Mouse (Mus musculus): Measurements from ENCODE around the gene Cbfa2t2. TPM values are rescaled to one million over a fixed set of nuclear protein-coding genes. Genes with fewer than 3 reads are reported as not detected.

Gene Cbfa2t2
- polyA plus RNA-seq, 1 experiment from 2014 or later, result 15.1 TPM

DNA sequence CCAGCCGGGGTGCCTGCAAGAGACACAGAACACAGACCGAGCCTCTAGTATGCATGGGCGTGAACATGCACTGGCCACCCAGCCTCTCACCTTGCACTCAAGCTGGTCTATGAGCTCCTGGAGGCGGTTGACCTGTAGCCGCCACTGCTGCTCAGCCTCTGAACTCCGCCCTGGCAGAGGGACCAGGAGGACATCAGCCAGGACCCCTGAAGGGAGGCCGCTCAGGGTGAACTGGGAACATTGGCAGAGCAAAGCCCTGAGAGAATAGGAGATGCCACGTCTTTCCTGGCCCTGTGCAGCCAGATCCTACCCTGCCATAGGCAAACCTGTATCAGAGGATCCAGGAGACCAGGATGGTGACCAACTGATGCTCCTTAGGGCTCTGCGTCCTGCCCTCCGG lies 110.4 kb downstream of the Cbfa2t2 start, which contains the start of gene 1700003F12Rik:
TSS of gene 1700003F12Rik (plus strand) at position 375 of the 400 bp plus-strand sequence.
- Histone ChIP-seq H3K27me3 (replicated peaks) (peaks cover 34% of the 10 kb centered on the region), H3K4me1 (peaks cover 15% of the 10 kb centered on the region), H3K9ac (no peak within 1 kb of the TSS), H3K36me3 (no peaks in the 10 kb centered on the region), H3K4me3 (no peak within 1 kb of the TSS), H3K27ac (no peak within 1 kb of the TSS), H3K4me2 (no peak within 1 kb of the TSS), H3K9me3 (replicated peaks) (no peaks in the 10 kb centered on the region)
- ATAC-seq, result no peak
- WGBS (ENCODE audit: insufficient replicate concordance), result 77% methylated on average over 10 of the region's 10 CpGs

DNA sequence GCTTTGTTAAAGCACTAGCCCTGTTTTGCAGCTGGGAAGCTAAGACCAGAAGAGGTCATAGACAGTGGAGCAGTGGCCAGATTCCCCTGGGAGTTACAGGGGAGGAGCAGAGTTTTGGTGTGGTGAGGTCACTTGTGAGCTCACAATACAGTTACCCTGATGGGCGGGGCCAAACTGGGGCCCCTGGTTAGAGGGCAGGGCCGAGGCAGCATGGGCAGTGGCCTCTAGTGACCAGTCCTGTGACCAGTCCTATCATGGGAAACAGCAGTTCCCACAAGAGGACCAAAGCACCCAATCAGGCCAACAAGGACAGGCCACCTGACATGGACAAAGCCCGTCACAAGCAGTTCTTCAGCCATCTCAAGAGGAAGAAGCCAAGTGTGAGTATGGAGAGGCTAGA lies 112.4 kb downstream of the Cbfa2t2 start:
- H3K27ac ChIP-seq, result no peak overlapping the region
- peak overlapping the region; percentile 74 for H3K4me2 ChIP-seq
- WGBS (ENCODE audit: insufficient replicate concordance), result 40% methylated on average over 3 of the region's 3 CpGs
- H3K36me3 ChIP-seq, result no peaks in the 10 kb centered on the region
- peak; percentile 40; the same call in 1 of the 2 replicates for ATAC-seq
- no peaks in the 10 kb centered on the region for H3K9me3 ChIP-seq (replicated peaks)
- H3K4me3 ChIP-seq, result no peak overlapping the region
- H3K27me3 ChIP-seq (replicated peaks), result peaks cover 48% of the 10 kb centered on the region
- peaks cover 28% of the 10 kb centered on the region for H3K4me1 ChIP-seq
- no peak overlapping the region for H3K9ac ChIP-seq

DNA sequence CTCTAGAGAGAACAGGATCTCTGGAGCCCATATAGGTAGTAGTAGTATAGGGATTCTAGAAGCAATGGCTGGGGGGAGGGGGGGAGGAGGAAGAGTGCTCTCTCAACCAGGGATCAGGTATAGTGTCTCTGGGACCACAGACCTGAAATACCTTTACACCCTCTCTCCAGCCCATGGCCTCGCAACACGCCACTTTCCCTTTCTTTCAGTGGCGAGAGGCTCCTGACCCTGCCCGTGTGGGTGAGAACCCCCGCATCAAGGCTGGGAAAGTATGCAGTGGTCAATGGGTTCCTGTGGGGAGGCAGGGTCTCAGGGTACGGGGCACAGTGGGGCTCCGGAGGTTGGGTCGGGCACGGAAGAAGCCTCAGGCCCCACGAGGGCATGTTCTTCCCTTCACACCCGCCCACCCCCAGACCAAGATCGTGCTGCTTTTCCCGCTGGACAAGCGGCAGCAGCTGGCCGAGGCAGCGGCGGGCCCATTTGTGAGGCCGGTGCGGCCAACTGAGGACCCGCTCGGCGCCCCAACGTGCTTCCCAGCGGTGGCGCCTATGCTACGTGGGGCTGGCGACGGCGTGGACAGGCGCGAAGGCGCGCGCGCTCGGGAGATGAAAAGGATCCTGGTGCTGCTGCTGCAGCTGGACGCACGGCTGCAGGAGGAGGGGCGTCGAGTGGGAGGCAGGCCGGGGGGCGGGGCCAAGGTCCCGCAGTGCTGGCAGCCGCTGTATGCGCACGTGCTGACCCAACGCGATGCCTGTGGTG lies 113.0 kb downstream of the Cbfa2t2 start:
- Histone ChIP-seq H3K4me3 (peak overlapping the region; percentile 44), H3K27me3 (replicated peaks) (peaks cover 48% of the 10 kb centered on the region), H3K9ac (peak overlapping the region; percentile 23; the same call in 1 of the 2 replicates), H3K27ac (no peak overlapping the region), H3K4me2 (peak overlapping the region; percentile 74), H3K36me3 (no peaks in the 10 kb centered on the region), H3K9me3 (replicated peaks) (no peaks in the 10 kb centered on the region), H3K4me1 (peaks cover 28% of the 10 kb centered on the region)
- 5% methylated on average over 48 of the region's 48 CpGs for WGBS (ENCODE audit: insufficient replicate concordance)
- peak; percentile 43 for ATAC-seq

DNA sequence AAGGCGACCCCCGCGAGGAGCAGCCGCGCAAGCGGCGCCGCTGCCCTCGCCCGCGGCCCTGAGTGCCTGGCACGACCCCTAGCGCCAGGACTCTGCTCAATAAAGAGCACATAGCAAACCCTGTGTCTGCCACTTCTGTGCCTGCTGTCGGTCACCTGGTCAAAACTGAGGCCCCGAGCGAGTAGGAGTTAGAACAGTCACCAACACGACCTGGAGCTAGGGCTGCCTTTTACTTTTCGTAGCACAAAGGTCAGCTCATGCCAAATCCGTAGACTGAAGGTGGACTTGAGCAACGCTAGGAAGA lies 113.6 kb downstream of the Cbfa2t2 start:
- ATAC-seq, result no peak
- H3K36me3 ChIP-seq, result no peaks in the 10 kb centered on the region
- H3K4me1 ChIP-seq, result peaks cover 28% of the 10 kb centered on the region
- WGBS (ENCODE audit: insufficient replicate concordance), result 12% methylated on average over 20 of the region's 20 CpGs
- peak overlapping the region; percentile 23; the same call in 1 of the 2 replicates for H3K9ac ChIP-seq
- H3K4me2 ChIP-seq, result peak overlapping the region; percentile 74
- peak overlapping the region; percentile 44 for H3K4me3 ChIP-seq
- H3K9me3 ChIP-seq (replicated peaks), result no peaks in the 10 kb centered on the region
- no peak overlapping the region for H3K27ac ChIP-seq
- H3K27me3 ChIP-seq (replicated peaks), result peaks cover 48% of the 10 kb centered on the region

DNA sequence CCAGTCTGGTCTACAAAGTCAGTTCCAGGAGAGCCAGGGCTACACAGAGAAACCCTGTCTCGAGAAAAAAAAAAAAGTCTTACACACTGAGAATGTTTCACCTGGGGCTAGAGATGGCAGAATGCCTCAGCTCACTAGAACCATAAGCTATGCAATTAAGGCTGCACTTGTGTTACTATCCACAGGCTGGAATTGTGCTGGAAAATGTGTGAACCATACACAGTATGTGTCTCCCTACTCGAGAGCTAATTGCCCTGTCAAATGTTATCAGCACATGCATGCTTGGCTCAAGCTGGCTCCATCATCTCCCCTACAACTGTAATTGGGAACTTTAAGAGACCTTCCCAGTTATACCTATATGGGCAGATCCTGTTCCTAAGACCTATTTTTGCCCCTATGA lies 114.7 kb downstream of the Cbfa2t2 start:
- H3K9ac ChIP-seq, result no peak overlapping the region
- H3K27ac ChIP-seq, result no peak overlapping the region
- no peaks in the 10 kb centered on the region for H3K9me3 ChIP-seq (replicated peaks)
- no peak for ATAC-seq
- H3K4me1 ChIP-seq, result peaks cover 28% of the 10 kb centered on the region
- 44% methylated on average over 2 of the region's 2 CpGs for WGBS (ENCODE audit: insufficient replicate concordance)
- H3K4me3 ChIP-seq, result no peak overlapping the region
- peaks cover 48% of the 10 kb centered on the region for H3K27me3 ChIP-seq (replicated peaks)
- H3K36me3 ChIP-seq, result no peaks in the 10 kb centered on the region
- H3K4me2 ChIP-seq, result no peak overlapping the region

DNA sequence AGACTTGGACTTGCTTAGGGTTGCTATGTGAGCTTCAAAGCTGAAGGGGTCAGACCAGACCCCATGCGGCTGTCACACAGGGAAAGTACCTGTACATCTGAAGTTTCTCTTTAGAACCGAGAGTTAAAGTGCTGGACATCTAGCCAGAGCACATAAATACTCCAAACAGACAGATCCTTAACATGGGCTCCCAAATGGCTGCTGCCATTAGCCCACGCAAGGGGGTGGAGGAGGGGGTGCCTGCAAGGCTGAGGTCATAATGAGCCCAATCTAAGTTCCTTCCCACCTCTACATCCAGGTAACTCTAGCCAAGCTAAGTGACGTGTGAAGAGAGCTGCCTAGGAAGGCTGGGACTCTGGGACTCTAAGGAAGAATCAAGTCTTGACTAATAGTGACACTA lies 115.2 kb downstream of the Cbfa2t2 start, which contains the start of gene Actl10:
TSS of gene Actl10 (plus strand) at position 301 of the 400 bp plus-strand sequence.
- H3K9ac ChIP-seq, result 0 out of 2 replicates have a peak within 1 kb of the TSS, but pooled peaks have one; percentile 13

DNA sequence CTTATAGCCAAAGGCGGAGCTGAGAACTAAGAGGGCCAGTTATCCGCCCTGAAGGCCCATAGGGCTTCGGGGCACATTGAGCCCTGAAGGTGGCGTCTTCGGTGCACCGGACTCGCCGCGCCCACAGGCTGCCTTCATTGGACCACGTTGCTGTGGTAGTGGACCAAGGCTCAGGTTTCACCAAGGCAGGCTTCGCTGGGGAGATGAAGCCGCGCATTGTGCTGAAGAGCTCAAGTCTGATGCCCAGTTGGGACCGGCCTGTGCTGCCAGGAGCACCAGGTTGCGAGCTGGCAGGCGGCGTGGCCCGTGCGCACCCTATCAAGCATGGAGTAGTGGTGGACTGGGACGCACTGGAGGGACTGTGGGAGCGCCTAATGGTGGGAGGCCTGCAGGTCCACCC lies 115.6 kb downstream of the Cbfa2t2 start:
- Histone ChIP-seq H3K27ac (no peak overlapping the region), H3K4me2 (peak overlapping the region; percentile 62), H3K9me3 (replicated peaks) (no peaks in the 10 kb centered on the region), H3K4me1 (peaks cover 30% of the 10 kb centered on the region), H3K36me3 (no peaks in the 10 kb centered on the region), H3K4me3 (peak overlapping the region; percentile 25), H3K9ac (0 out of 2 replicates have a peak overlapping the region, but pooled peaks have one; percentile 13), H3K27me3 (replicated peaks) (peaks cover 48% of the 10 kb centered on the region)
- ATAC-seq, result no peak
- 21% methylated on average over 21 of the region's 21 CpGs for WGBS (ENCODE audit: insufficient replicate concordance)

More for the DNA sequence above, 115.2 kb downstream of the Cbfa2t2 start, which contains the start of gene Actl10:
- H3K4me1 ChIP-seq, result peaks cover 28% of the 10 kb centered on the region
- peak within 1 kb of the TSS; percentile 25 for H3K4me3 ChIP-seq
- H3K27me3 ChIP-seq (replicated peaks), result peaks cover 48% of the 10 kb centered on the region
- H3K9me3 ChIP-seq (replicated peaks), result no peaks in the 10 kb centered on the region
- 73% methylated on average over 4 of the region's 4 CpGs for whole genome bisulfite sequencing (ENCODE audit: insufficient replicate concordance)
- no peaks in the 10 kb centered on the region for H3K36me3 ChIP-seq
- no peak for ATAC-seq
- no peak within 1 kb of the TSS for H3K27ac ChIP-seq
- H3K4me2 ChIP-seq, result peak within 1 kb of the TSS; percentile 62

DNA sequence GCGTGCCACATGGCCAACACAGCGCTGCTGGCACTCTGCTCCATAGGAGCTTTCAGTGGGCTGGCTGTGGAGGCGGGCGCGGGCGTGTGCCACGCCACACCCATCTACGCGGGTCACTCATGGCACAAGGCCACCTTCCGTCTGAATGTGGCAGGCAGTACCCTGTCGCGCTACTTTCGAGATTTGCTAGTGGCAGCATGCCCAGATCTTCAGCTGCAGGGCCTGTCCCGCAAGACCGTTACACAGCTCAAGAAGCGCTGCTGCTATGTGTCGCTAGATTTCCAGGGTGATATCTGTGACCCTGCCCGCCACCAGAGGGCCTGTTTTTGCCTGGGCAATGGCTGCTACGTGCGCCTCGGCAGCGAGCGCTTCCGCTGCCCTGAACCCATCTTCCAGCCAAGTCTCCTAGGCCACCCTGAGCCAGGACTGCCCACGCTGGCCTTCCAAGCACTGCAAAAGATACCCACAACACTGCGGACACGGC lies 116.2 kb downstream of the Cbfa2t2 start:
- Histone ChIP-seq H3K27me3 (replicated peaks) (peaks cover 48% of the 10 kb centered on the region), H3K9me3 (replicated peaks) (no peaks in the 10 kb centered on the region), H3K9ac (0 out of 2 replicates have a peak overlapping the region, but pooled peaks have one; percentile 13), H3K36me3 (no peaks in the 10 kb centered on the region), H3K4me2 (peak overlapping the region; percentile 62), H3K4me1 (peaks cover 35% of the 10 kb centered on the region), H3K27ac (no peak overlapping the region), H3K4me3 (peak overlapping the region; percentile 25)
- 21% methylated on average over 27 of the region's 27 CpGs for WGBS (ENCODE audit: insufficient replicate concordance)
- ATAC-seq, result peak; percentile 49

DNA sequence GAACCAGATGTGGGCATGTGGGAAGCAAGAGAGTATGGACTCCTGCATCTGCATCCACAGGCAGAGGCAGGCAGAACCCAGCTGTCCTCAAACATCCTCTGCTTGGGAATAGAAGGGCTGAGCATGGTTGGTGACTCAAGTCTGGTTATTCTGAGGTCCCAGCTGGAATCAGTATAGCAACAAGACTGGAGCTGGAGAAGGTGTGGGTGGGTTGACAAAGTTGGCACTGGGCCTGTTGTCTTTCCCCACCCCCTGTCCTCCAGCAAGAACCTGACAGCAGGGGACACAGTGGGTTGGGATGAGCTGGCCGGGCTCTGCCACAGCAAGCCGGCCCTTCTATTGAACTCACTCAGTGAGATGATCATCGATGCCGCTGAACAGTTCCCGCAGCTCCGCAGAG lies 119.0 kb downstream of the Cbfa2t2 start:
- Histone ChIP-seq H3K36me3 (peaks cover 8% of the 10 kb centered on the region), H3K9ac (no peak overlapping the region), H3K27me3 (replicated peaks) (peaks cover 29% of the 10 kb centered on the region), H3K27ac (no peak overlapping the region), H3K4me3 (no peak overlapping the region), H3K4me1 (peaks cover 46% of the 10 kb centered on the region), H3K9me3 (replicated peaks) (no peaks in the 10 kb centered on the region), H3K4me2 (no peak overlapping the region)
- ATAC-seq, result no peak
- WGBS (ENCODE audit: insufficient replicate concordance), result 88% methylated on average over 6 of the region's 6 CpGs

DNA sequence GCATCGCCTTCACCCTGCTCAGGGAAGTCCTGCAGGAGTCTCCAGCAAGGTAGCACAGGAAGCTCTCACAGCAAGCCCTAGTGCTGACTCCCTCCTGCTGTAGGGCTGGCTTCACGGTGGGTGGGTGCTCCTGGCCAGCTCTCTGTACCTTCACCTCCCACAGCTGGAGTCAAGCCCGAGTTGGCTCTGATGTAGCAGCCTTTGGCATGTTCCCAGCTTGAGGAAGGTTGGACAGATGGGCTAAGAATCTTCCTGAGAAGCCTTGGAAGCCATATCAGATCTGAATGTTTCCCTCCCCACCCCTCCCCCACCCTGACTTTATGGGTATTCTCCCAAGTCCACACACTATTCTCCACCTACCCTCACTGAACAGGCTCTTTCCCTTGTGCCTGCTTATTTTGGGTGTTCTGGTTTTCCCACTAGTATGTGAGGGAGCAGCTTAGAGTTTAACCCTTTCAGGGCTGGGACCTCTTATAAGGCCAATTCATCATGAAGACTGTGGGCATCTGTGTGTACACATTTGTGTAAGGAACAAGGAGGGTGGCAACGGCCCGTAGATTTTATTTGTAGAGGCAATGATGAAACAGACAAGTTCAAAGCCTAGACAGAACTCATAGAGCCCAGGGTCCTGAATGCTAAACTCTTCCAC lies 121.0 kb downstream of the Cbfa2t2 start:
- WGBS (ENCODE audit: insufficient replicate concordance), result 49% methylated on average over 5 of the region's 5 CpGs
- Histone ChIP-seq H3K36me3 (peaks cover 29% of the 10 kb centered on the region), H3K9me3 (replicated peaks) (no peaks in the 10 kb centered on the region), H3K27ac (no peak overlapping the region), H3K27me3 (replicated peaks) (peaks cover 8% of the 10 kb centered on the region), H3K9ac (no peak overlapping the region), H3K4me1 (peaks cover 40% of the 10 kb centered on the region), H3K4me3 (no peak overlapping the region), H3K4me2 (no peak overlapping the region)
- ATAC-seq, result no peak

DNA sequence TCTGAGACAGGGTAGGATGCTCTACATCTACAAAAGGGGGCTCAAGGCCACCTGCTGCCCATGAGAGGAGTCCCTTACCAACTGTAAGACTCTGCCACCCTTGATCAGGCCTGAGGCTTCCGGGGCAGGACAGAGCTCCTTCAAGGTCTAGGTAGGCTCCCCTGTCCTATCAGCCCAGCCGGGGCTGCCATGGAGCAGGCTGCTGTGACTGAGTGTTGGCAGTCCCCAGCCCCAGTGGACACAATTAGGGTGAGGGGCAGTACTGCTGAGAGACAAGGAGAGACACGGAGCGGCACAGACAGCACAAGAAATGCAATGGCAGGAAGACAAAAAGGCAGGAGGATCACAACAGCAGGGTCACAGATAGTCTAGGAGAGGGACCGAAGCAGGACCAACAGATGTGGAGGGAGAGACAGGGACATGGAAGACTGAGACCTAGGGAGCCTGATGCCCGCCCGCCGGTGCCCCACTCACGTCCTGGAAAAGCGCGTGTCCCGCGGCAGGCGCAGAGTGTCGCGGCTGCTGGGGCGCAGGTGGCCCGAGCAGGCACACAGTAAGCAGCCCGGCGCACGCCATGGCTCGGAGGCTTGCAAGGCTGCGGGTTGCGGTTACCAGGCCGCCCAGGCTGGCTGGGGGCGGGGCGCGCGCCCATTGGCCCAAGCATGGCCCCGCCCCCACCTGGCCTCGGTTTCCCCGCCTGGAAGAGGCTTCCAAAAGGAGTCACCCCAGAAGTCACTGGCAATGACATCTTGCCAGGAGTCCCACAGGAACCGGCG lies 122.2 kb downstream of the Cbfa2t2 start, which contains the start of gene Necab3:
TSS of gene Necab3 (minus strand) at position 627 of the 776 bp plus-strand sequence.
- H3K4me1 ChIP-seq, result peaks cover 32% of the 10 kb centered on the region
- H3K27me3 ChIP-seq (replicated peaks), result no peaks in the 10 kb centered on the region
- H3K4me2 ChIP-seq, result peak within 1 kb of the TSS; percentile 70
- WGBS (ENCODE audit: insufficient replicate concordance), result 3% methylated on average over 34 of the region's 34 CpGs
- peaks cover 40% of the 10 kb centered on the region for H3K36me3 ChIP-seq
- H3K4me3 ChIP-seq, result peak within 1 kb of the TSS; percentile 42
- H3K9me3 ChIP-seq (replicated peaks), result no peaks in the 10 kb centered on the region
- no peak within 1 kb of the TSS for H3K27ac ChIP-seq
- ATAC-seq, result peak; percentile 77
- peak within 1 kb of the TSS; percentile 50 for H3K9ac ChIP-seq

Measured in liver, embryonic 12.5 days (tissue).